Comparison of ENCODE assay signal across 8 mouse cellular contexts in the genomic region with DNA sequence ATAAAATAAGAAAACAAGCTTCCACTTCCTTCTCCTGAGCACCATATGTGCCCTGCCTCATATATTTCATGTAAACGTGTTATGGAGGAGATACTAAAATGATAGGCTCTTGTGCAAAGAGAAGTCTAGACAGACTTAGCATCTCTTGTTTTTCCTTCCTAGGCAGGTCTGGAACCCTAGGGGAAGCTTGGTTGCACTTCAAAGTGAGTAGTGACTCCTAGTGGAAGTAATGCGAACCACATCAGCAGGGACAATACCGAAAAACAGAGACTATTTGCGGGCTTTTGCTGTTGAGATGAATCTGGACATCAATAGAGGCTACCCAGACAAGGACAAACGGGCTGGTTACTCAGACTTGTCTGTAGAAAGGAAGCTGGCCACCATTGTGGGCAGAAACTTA. TPM values are rescaled to one million over a fixed set of nuclear protein-coding genes. Genes with fewer than 3 reads are reported as not detected.
A peak's percentile ranks its signal among the peaks of the same experiment; 100 is the strongest.
DNase-seq lines count a peak whose midpoint lies in the region; ATAC-seq lines count a peak whose summit lies in the region.

No protein-coding gene starts in this region.

- peak; percentile 82 for ATAC-seq in frontal cortex, adult (ENCODE audit: low TSS enrichment)
- ATAC-seq in neural tube, embryonic 11.5 days (ENCODE audit: insufficient read depth, low FRiP score, low TSS enrichment): no peak

- WGBS in neural tube, embryonic 11.5 days: 23% methylated on average over 5 of the region's 5 CpGs

- H3K36me3 ChIP-seq in neural tube, embryonic 11.5 days (ENCODE audit: control insufficient read depth, insufficient read depth, low read length): no peaks in the 10 kb centered on the region

- no peak for DNase-seq in frontal cortex, postnatal 14 days (ENCODE audit: low spot score in 2 of 2)
- DNase-seq in neural tube, embryonic 11.5 days (ENCODE audit: low spot score): peak; percentile 47
- DNase-seq in neural tube, embryonic 10.5 days (ENCODE audit: extremely low spot score, low spot score): no peak
- DNase-seq in embryo, embryonic 9.5 days (ENCODE audit: extremely low spot score): peak; percentile 48
- peak; percentile 63 for DNase-seq in lung, postnatal 36 days
- DNase-seq in urinary bladder, postnatal 25 days (ENCODE audit: low spot score): no peak
- DNase-seq in spleen, postnatal 10 days (ENCODE audit: low spot score in 2 of 2): no peak

- no peak overlapping the region for H3K4me3 ChIP-seq in neural tube, embryonic 11.5 days (ENCODE audit: low read depth, low read length)

- no peak overlapping the region for H3K4me2 ChIP-seq in neural tube, embryonic 11.5 days (ENCODE audit: low read depth)

- H3K9ac ChIP-seq in neural tube, embryonic 11.5 days (ENCODE audit: low read length): no peak overlapping the region

- H3K27me3 ChIP-seq in neural tube, embryonic 11.5 days (ENCODE audit: control insufficient read depth, insufficient read depth, low read length): no peaks in the 10 kb centered on the region

- H3K27ac ChIP-seq in neural tube, embryonic 11.5 days (ENCODE audit: low read depth, low read length): no peak overlapping the region

- H3K9me3 ChIP-seq in neural tube, embryonic 11.5 days (ENCODE audit: control insufficient read depth, low read length): no peaks in the 10 kb centered on the region

- no peaks in the 10 kb centered on the region for H3K4me1 ChIP-seq in neural tube, embryonic 11.5 days (ENCODE audit: control insufficient read depth, insufficient read depth, low read length)

RNA-seq across cellular contexts. Expression of gene Adck2, which starts 6.1 kb away (rescaled TPM):
- polyA plus RNA-seq in neural tube, embryonic 11.5 days (2014; fragmentation: Nextera tagmentation; extraction: Ambion mirVana): 28.9 and 32.3 TPM in 2 replicates

RNA-seq across cellular contexts. Expression of gene Dennd2a, which starts 9.9 kb away (rescaled TPM):
- polyA plus RNA-seq in neural tube, embryonic 11.5 days (2014; fragmentation: Nextera tagmentation; extraction: Ambion mirVana): 43.6 and 43.7 TPM in 2 replicates

RNA-seq across cellular contexts. Expression of gene Gm42420, which starts 18.0 kb away (rescaled TPM):
- 0.93 and 2.1 TPM in 2 replicates for polyA plus RNA-seq in neural tube, embryonic 11.5 days (2014; fragmentation: Nextera tagmentation; extraction: Ambion mirVana)

RNA-seq across cellular contexts. Expression of gene Ndufb2, which starts 24.8 kb away (rescaled TPM):
- 272 and 273 TPM in 2 replicates for polyA plus RNA-seq in neural tube, embryonic 11.5 days (2014; fragmentation: Nextera tagmentation; extraction: Ambion mirVana)

Comparison
In these comparisons a context has a peak if more than half of its experiments do, and no peak if none do; other contexts are left out.
1. DNase-seq: peak in neural tube, embryonic 11.5 days (single experiment), embryo, embryonic 9.5 days (single experiment) and lung, postnatal 36 days (single experiment); none in frontal cortex, postnatal 14 days (0 of 2), neural tube, embryonic 10.5 days (single experiment), urinary bladder, postnatal 25 days (single experiment) and spleen, postnatal 10 days (0 of 2).